Comparison of ENCODE assay signal across 5 mouse cellular contexts in genomic region chr8:69942495-69942894, GRCm38 (mm10). TPM values are rescaled to one million over a fixed set of nuclear protein-coding genes. Genes with fewer than 3 reads are reported as not detected.
"Had no signal": no experiment of that assay in that cellular context is flagged by ENCODE, and none has a peak within 500 bp of the region (broad histone marks: within the 10 kb centered on the region; RNA-seq: fewer than 3 reads in every experiment).

No protein-coding gene starts in this region.

RNA-seq across cellular contexts. Expression of gene Yjefn3, which starts 40.0 kb away (rescaled TPM):
- total RNA-seq: hematopoietic stem cell, adult 5-6 weeks had no signal

RNA-seq across cellular contexts. Expression of gene Tssk6, which starts 40.5 kb away (rescaled TPM):
- total RNA-seq: heart, postnatal 14 days; heart, postnatal 36 days; left cerebral cortex, adult 18-20 months had no signal

RNA-seq across cellular contexts. Expression of gene Cilp2, which starts 55.0 kb away (rescaled TPM):
- total RNA-seq: hematopoietic stem cell, adult 5-6 weeks had no signal
- polyA plus RNA-seq: inflammation-experienced regulatory T-cells, adult 6 months had no signal
